Mouse (Mus musculus) lung, postnatal 0 days (tissue): Measurements from ENCODE around the gene Catsperg1. TPM values are rescaled to one million over a fixed set of nuclear protein-coding genes. Genes with fewer than 3 reads are reported as not detected.
A peak's percentile ranks its signal among the peaks of the same experiment; 100 is the strongest.

Experiments
- ATAC-seq: fragments of 200-750 bp; cut with Nextera tagmentation; 2 replicates; pipeline ENCODE4 v1.8.0; 2017; ENCODE audit warnings: moderate library complexity
- DNase-seq: peaks from one replicate; pipeline ENCODE4 v3.0.0-alpha.2; 2016; ENCODE audit warnings: low spot score
- H3K27ac ChIP-seq: fragments of 300-500 bp; sonication (generic); 2 replicates; pipeline ENCODE4 v1.5.1; 2014; ENCODE audit warnings: antibody characterized with exemption, mild to moderate bottlenecking, low read length, mixed read lengths
- H3K27me3 ChIP-seq: fragments of 300-500 bp; sonication (generic); replicated peaks from 2 replicates; pipeline ENCODE4 v1.6.1; 2014; ENCODE audit warnings: low read length, mixed read lengths; ENCODE audit not compliant: insufficient read depth
- H3K36me3 ChIP-seq: fragments of 300-500 bp; sonication (generic); 2 replicates; pipeline ENCODE4 v1.6.1; 2014; ENCODE audit warnings: low read length, mixed read lengths; ENCODE audit not compliant: insufficient read depth
- H3K4me1 ChIP-seq: fragments of 300-500 bp; sonication (generic); 2 replicates; pipeline ENCODE4 v1.6.1; 2014; ENCODE audit warnings: antibody characterized with exemption, low read depth, low read length, mixed read lengths; ENCODE audit not compliant: insufficient read depth
- H3K4me2 ChIP-seq: fragments of 300-500 bp; sonication (generic); replicated peaks from 2 replicates; pipeline ENCODE4 v1.6.1; 2014; ENCODE audit warnings: low read depth, mild to moderate bottlenecking, low read length, moderate library complexity, mixed read lengths
- H3K4me3 ChIP-seq: fragments of 300-500 bp; sonication (generic); 2 replicates; pipeline ENCODE4 v1.5.1; 2014; ENCODE audit warnings: low read depth, low read length
- H3K9ac ChIP-seq: fragments of 300-500 bp; sonication (generic); replicated peaks from 2 replicates; pipeline ENCODE4 v1.6.1; 2014; ENCODE audit warnings: low read depth, mild to moderate bottlenecking
- H3K9me3 ChIP-seq: fragments of 300-500 bp; sonication (generic); 2 replicates; pipeline ENCODE4 v1.6.1; 2016; ENCODE audit warnings: low read length, mixed read lengths
- CTCF ChIP-seq: IDR thresholded peaks from 2 replicates; pipeline ENCODE4 v1.5.1; 2016; ENCODE audit warnings: antibody characterized with exemption, mild to moderate bottlenecking
- EP300 ChIP-seq: IDR thresholded peaks from 2 replicates; pipeline ENCODE4 v1.6.1; 2016; ENCODE audit warnings: antibody characterized with exemption, mild to moderate bottlenecking, control low read depth
- WGBS: fragments of 180-500 bp; shearing (Covaris S2); extraction: QIAGEN DNeasy Blood & Tissue Kit; methylation state at CpG from one replicate; pipeline ENCODE4 v1.1.7; 2014; 5-methylcytosine and 5-hydroxymethylcytosine counted together
- polyA plus RNA-seq: library from polyadenylated mRNA; unstranded; fragments of >200 nt; fragmentation: Nextera tagmentation; extraction: Ambion mirVana; gene quantifications from 2 replicates; pipeline ENCODE4 v1.2.1, GENCODE M21; 2015

Gene Catsperg1
- polyA plus RNA-seq, 1 experiment from 2014 or later: 0.81 TPM

GRCm38 (mm10) chr7:29178106-29178505, 35.7 kb downstream of the Catsperg1 start:
- DNase-seq (no peak), ATAC-seq (no peak)
- no peak overlapping the region for H3K4me2 ChIP-seq
- H3K4me1 ChIP-seq: peaks cover 9% of the 10 kb centered on the region; the same call in 1 of the 2 replicates
- H3K9ac ChIP-seq: no peak overlapping the region
- H3K36me3 ChIP-seq: peaks cover 31% of the 10 kb centered on the region
- 78% methylated on average over 4 of the region's 4 CpGs for WGBS
- H3K9me3 ChIP-seq: no peaks in the 10 kb centered on the region
- TF ChIP-seq CTCF (peak; percentile 35), EP300 (no peak)
- H3K27me3 ChIP-seq: 0 out of 2 replicates have a peak, but pooled peaks cover 5% of the 10 kb centered on the region
- H3K4me3 ChIP-seq: no peak overlapping the region
- no peak overlapping the region for H3K27ac ChIP-seq

- H3K9ac ChIP-seq: no peak overlapping the region
- WGBS: 52% methylated on average over 30 of the region's 32 CpGs
- H3K27me3 ChIP-seq: peaks cover 16% of the 10 kb centered on the region
- no peak for TF ChIP-seq CTCF
- TF ChIP-seq EP300: no peak
- no peak overlapping the region for H3K27ac ChIP-seq
- peaks cover 11% of the 10 kb centered on the region for H3K4me1 ChIP-seq
- H3K4me2 ChIP-seq: no peak overlapping the region
- no peaks in the 10 kb centered on the region for H3K9me3 ChIP-seq
- H3K36me3 ChIP-seq: peaks cover 31% of the 10 kb centered on the region
- DNase-seq (no peak), ATAC-seq (no peak)
- H3K4me3 ChIP-seq: no peak overlapping the region
Observed at GRCm38 (mm10) chr7:29172390-29173016, 41.3 kb downstream of the Catsperg1 start.

GRCm38 (mm10) chr7:29171562-29172097, 42.2 kb downstream of the Catsperg1 start:
- H3K4me1 ChIP-seq: peaks cover 11% of the 10 kb centered on the region
- TF ChIP-seq CTCF: no peak
- TF ChIP-seq EP300: no peak
- H3K4me3 ChIP-seq: peak overlapping the region; percentile 44
- peak overlapping the region; percentile 71 for H3K4me2 ChIP-seq
- ATAC-seq (no peak), DNase-seq (no peak)
- H3K27ac ChIP-seq: no peak overlapping the region
- peaks cover 30% of the 10 kb centered on the region for H3K36me3 ChIP-seq
- 5% methylated on average over 30 of the region's 34 CpGs for WGBS
- 0 out of 2 replicates have a peak overlapping the region, but pooled peaks have one; percentile 3 for H3K9ac ChIP-seq
- peaks cover 16% of the 10 kb centered on the region for H3K27me3 ChIP-seq
- no peaks in the 10 kb centered on the region for H3K9me3 ChIP-seq

GRCm38 (mm10) chr7:29170755-29171561, 42.9 kb downstream of the Catsperg1 start:
- Histone ChIP-seq H3K4me2 (peak overlapping the region; percentile 71), H3K4me1 (peaks cover 11% of the 10 kb centered on the region), H3K4me3 (peak overlapping the region; percentile 44), H3K27me3 (peaks cover 16% of the 10 kb centered on the region), H3K9ac (0 out of 2 replicates have a peak overlapping the region, but pooled peaks have one; percentile 9), H3K9me3 (no peaks in the 10 kb centered on the region), H3K27ac (no peak overlapping the region), H3K36me3 (peaks cover 23% of the 10 kb centered on the region)
- ATAC-seq: peak; percentile 22; the same call in 1 of the 2 replicates
- peak; percentile 75 for DNase-seq
- TF ChIP-seq EP300 (no peak), CTCF (no peak)
- 1% methylated on average over 34 of the region's 43 CpGs for WGBS

GRCm38 (mm10) chr7:29170066-29170754, 43.6 kb downstream of the Catsperg1 start, which contains the start of the genes Ggn and Spred3:
Gene Ggn, plus strand, starts transcription at chr7:29170210.
Gene Spred3, minus strand, starts transcription at chr7:29170411.
- Histone ChIP-seq H3K9ac (0 out of 2 replicates have a peak within 1 kb of the TSS, but pooled peaks have one; percentile 9), H3K9me3 (no peaks in the 10 kb centered on the region), H3K36me3 (peaks cover 16% of the 10 kb centered on the region; the same call in 1 of the 2 replicates), H3K4me3 (peak within 1 kb of the TSS; percentile 44), H3K27me3 (peaks cover 16% of the 10 kb centered on the region), H3K4me2 (peak within 1 kb of the TSS; percentile 71), H3K27ac (no peak within 1 kb of the TSS), H3K4me1 (peaks cover 11% of the 10 kb centered on the region)
- DNase-seq: peak; percentile 91
- under 1% methylated on average over 30 of the region's 30 CpGs for WGBS
- TF ChIP-seq CTCF (no peak), EP300 (no peak)
- ATAC-seq: peak; percentile 72
